Mouse (Mus musculus) ovary, adult 10 weeks (tissue): ENCODE measurements around the gene Prrc2b. TPM values are rescaled to one million over a fixed set of nuclear protein-coding genes. Genes with fewer than 3 reads are reported as not detected.

Experiments used
- polyA plus RNA-seq: library from polyadenylated mRNA; stranded (reverse); fragments of 350-450 nt; fragmentation: Illumina TruSeq; extraction: RNeasy Lipid Tissue Mini Kit (QIAGEN cat#74804); gene quantifications from one replicate; pipeline ENCODE4 v1.2.3, GENCODE M21; 2014

Gene Prrc2b
- polyA plus RNA-seq = 58.5 TPM

DNA sequence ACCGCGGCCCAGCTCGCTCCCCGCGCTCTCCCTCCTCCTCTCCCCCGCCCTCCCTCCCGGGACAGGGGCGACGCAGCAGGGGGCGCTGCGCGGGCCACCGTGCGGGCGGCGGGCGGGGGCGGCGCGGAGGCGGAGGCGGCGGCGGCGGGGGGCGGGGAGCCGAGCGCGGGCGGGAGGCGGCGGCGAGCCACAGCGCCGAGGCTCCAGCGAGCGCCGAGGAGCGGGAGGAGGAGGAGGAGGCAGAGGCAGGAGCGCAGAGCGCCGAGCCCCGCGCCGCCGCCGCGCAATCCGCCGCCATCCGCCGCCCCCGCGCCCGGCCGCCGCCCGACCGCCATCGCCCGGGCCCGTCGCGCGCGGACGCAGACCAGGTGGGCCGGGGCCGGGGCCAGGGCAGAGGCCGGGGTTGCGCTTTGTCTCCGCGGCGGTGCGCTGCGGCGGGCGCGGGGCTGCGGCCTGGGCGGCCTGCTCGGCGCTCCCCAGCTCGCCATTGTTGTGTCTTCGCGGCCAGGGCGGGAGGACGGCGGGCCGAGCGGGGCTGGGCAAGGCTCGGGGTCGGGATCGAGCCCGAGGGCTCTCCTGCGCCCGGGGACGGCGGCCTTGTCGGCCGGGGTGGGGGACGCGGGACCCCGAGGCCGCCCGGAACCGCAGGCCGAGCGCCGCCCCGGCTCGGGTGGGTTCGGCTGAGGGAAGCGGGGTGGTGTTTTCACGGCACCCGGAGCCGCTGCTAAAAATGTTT lies at the start of gene Prrc2b:
Gene Prrc2b (plus strand): TSS at position 159 of the 736 bp plus-strand sequence.

DNA sequence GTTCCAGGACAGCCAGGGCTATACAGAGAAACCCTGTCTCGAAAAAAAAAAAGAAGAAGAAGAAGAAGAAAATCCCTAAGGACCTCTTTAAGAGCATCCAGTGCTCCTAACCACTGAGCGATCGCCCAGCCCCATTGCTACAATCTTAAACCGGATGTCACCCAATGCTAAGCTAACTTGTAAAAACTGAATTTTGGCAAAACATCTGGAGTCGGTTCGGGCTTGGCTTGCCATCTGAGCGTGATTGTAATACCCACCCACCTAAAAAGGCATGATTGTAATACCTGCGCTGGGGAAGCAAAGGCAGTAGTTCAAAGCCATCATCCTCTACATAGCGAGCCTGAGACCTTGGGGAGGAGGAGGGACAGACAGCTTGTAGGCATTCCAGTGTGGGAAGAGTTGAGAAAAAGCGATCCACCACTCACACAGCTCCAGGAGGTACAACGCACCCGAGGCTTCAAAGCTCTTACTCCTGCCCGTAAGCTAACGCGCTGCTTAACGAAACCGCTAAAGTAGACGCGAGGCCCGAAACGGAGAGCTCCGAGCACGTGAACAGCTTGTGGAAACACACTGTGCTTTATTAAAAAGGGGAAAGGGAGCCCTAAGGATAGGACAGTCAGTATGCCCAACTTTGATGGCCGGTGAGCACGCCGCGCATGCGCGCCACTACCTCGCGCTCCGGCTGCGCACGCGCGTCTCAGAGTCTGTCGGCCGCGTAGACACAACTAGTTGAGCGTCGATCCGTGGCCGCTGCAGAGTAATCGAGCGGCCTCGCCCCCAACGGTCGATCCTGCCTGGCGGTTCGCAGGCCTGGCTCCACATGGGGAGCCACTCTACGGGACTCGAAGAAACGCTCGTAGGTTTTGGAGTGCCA lies 85.2 kb downstream of the Prrc2b start, which contains the start of gene Pomt1:
Gene Pomt1 (plus strand): TSS at position 705 of the 874 bp plus-strand sequence.

DNA sequence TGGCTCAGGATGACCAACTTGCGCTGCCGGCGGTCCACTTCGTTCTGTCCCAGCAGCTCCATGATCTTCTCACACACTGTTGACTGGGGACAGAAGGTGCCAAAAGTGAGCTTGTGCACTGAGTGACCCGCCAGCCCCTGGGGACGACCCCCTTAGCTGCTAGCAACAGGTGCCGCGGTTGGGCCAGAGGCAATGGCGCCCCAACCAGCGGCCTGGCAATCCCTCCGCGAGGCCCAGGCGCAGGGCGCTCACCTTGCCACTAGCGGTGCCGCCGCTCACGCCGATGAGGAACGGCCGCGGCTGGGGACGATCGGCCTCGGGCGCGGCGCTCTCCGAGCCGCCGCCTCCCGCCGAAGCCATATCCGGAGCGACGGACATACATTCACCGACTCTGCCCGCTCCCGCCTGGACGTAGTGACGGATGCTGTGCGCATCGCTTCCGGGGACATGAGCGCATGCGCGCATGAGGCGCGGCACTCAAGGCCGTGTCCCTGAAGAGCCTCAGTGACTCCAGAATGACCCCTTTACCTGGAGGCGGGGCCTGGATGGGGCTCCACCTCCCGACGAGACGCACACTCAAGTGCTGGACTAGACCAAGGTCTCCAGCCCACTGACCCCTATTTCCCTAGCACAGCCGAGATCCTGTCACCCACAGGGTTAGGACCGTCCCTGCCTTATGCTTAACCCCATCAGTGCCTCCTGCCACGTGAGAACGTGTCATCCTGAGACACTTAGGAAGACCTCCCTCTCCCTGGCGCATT lies 109.0 kb downstream of the Prrc2b start, which contains the start of gene Uck1:
Gene Uck1 (minus strand): TSS at position 503 of the 761 bp plus-strand sequence.

Other genes with a start within 250 kb of the Prrc2b start
- 31.5 TPM for gene Aif1l, start 200.9 kb upstream of the Prrc2b start, polyA plus RNA-seq
- gene Nup214, start 176.6 kb upstream of the Prrc2b start, polyA plus RNA-seq = 82.4 TPM
- 4.8 TPM for gene Fam78a, start 66.2 kb upstream of the Prrc2b start, polyA plus RNA-seq
- gene Plpp7, start 55.6 kb upstream of the Prrc2b start, polyA plus RNA-seq = 0.54 TPM
- 13.1 TPM for gene Pomt1, start 85.5 kb downstream of the Prrc2b start, polyA plus RNA-seq
- gene Uck1, start 109.1 kb downstream of the Prrc2b start, polyA plus RNA-seq = 22.8 TPM
- gene Golga2, start 136.3 kb downstream of the Prrc2b start, polyA plus RNA-seq = 19.7 TPM
- 398 TPM for gene Swi5, start 137.0 kb downstream of the Prrc2b start, polyA plus RNA-seq
- gene Ciz1, start 201.2 kb downstream of the Prrc2b start, polyA plus RNA-seq = 4.8 TPM
- gene Dnm1, start 202.3 kb downstream of the Prrc2b start, polyA plus RNA-seq = 1.4 TPM
- gene 1110008P14Rik, start 230.9 kb downstream of the Prrc2b start, polyA plus RNA-seq = 1.7 TPM
- gene Lcn2, start 237.2 kb downstream of the Prrc2b start, polyA plus RNA-seq = 5.6 TPM
- gene Ptges2, start 244.8 kb downstream of the Prrc2b start, polyA plus RNA-seq = 1.9 TPM